Mouse (Mus musculus): ENCODE results near the gene Pkmyt1. TPM values are rescaled to one million over a fixed set of nuclear protein-coding genes. Genes with fewer than 3 reads are reported as not detected.

Gene Pkmyt1
- polyA plus RNA-seq, 1 experiment = 11.5 TPM

DNA sequence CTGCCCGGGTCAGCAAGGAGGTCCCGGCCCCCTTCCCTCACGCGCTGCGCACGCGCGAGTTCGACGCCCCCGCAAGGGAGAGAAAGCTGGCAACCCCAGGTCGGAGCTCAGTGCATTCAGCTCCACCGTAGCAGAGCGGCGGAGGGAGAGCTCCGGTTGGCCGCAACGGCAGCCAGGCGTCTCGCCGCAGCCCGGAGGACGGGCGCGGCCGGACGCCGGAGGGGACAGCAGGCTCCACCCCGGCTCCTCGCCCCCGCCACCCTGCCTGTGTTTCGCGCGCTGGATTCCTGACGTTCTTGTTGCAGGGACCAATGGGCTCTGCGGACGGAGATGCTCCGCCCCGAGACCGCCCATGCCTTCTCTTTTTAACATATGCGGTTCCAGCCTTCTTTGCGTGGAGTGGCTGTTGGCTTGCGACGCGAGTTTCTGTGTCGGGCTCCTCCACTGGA lies 14.0 kb downstream of the Pkmyt1 start:
- peak overlapping the region; percentile 37 for H3ac ChIP-seq (ENCODE audit: control insufficient read depth, insufficient read length)
- no peak for TF ChIP-seq MAX (IDR thresholded peaks at IDR 0.05; ENCODE audit: low read depth)
- TF ChIP-seq CEBPB (IDR thresholded peaks at IDR 0.05; ENCODE audit: insufficient read depth, poor library complexity, severe bottlenecking) = no peak
- TF ChIP-seq POLR2A (IDR thresholded peaks at IDR 0.05; ENCODE audit: insufficient read length, low read depth) = peak; percentile 84
- TF ChIP-seq REST (IDR thresholded peaks at IDR 0.05; ENCODE audit: insufficient read depth, insufficient read length) = no peak
- no peak for TF ChIP-seq TCF3 (IDR thresholded peaks at IDR 0.05; ENCODE audit: insufficient read length, low read depth)
- no peak for TF ChIP-seq TCF12 (IDR thresholded peaks at IDR 0.05; ENCODE audit: insufficient read depth, poor library complexity, severe bottlenecking)
- TF ChIP-seq MYOG (IDR thresholded peaks at IDR 0.05; ENCODE audit: control insufficient read depth in 1 of 3, insufficient read depth in 1 of 3, insufficient read length in 2 of 3, low read depth in 2 of 3) = peak in 1 of 3 experiments; percentile 17
- TF ChIP-seq USF1 (IDR thresholded peaks at IDR 0.05; ENCODE audit: low read depth) = no peak
- peak; percentile 72 for TF ChIP-seq E2F4 (IDR thresholded peaks at IDR 0.05; ENCODE audit: insufficient read depth)
- peak; percentile 58 for TF ChIP-seq POLR2AphosphoS2 (IDR thresholded peaks at IDR 0.05; ENCODE audit: insufficient read length, low read depth)
- peak in 1 of 3 experiments; percentile 12 for TF ChIP-seq MYOD1 (IDR thresholded peaks at IDR 0.05; ENCODE audit: control insufficient read depth in 1 of 3, insufficient read length in 2 of 3, low read depth in 2 of 3)
- TF ChIP-seq SRF (IDR thresholded peaks at IDR 0.05; ENCODE audit: control insufficient read depth, insufficient read length, low read depth) = peak; percentile 28
- peaks cover 30% of the 10 kb centered on the region for H3K27me3 ChIP-seq (ENCODE audit: control insufficient read depth, insufficient read depth, insufficient read length)
- no peaks in the 10 kb centered on the region for H3K36me3 ChIP-seq (ENCODE audit: control insufficient read depth, insufficient read depth)
- no peaks in the 10 kb centered on the region for H3K79me2 ChIP-seq (ENCODE audit: control insufficient read depth, insufficient read depth)
- H3K4me3 ChIP-seq = peak overlapping the region; percentile 35
- peak overlapping the region; percentile 94 for H3K4me2 ChIP-seq (ENCODE audit: low read depth)

DNA sequence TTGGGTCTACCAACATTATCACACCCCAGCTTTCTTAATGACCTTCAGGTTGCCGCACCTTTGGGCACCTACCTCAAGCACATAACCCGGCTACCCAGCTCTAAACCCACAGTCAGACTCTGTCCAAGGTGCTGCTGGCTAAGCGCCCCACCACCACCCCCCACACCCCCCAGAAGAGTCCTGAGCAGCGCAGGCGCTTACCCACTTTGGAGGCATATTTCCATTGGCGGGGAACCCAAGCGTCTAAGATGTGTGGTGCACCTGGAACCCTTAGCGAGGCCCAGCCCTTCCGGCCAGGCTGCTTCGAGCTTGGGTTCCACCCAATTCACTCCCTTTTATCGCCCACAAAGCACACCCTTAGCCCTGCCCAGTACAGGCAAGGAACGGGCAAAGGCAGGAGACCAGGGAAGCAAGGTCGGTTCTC lies 14.5 kb downstream of the Pkmyt1 start, which contains the start of gene Paqr4:
Gene Paqr4, minus strand, starts transcription at position 270 of the 424 bp plus-strand sequence.
- no peaks in the 10 kb centered on the region for H3K79me2 ChIP-seq (ENCODE audit: control insufficient read depth, insufficient read depth)
- H3K27me3 ChIP-seq (ENCODE audit: control insufficient read depth, insufficient read depth, insufficient read length) = peaks cover 35% of the 10 kb centered on the region
- peak within 1 kb of the TSS; percentile 35 for H3K4me3 ChIP-seq
- H3ac ChIP-seq (ENCODE audit: control insufficient read depth, insufficient read length) = peak within 1 kb of the TSS; percentile 37
- no peaks in the 10 kb centered on the region for H3K36me3 ChIP-seq (ENCODE audit: control insufficient read depth, insufficient read depth)
- TF ChIP-seq REST (IDR thresholded peaks at IDR 0.05; ENCODE audit: insufficient read depth, insufficient read length) (peak; percentile 44), E2F4 (IDR thresholded peaks at IDR 0.05; ENCODE audit: insufficient read depth) (no peak), POLR2A (IDR thresholded peaks at IDR 0.05; ENCODE audit: insufficient read length, low read depth) (no peak), SRF (IDR thresholded peaks at IDR 0.05; ENCODE audit: control insufficient read depth, insufficient read length, low read depth) (no peak), MYOG (IDR thresholded peaks at IDR 0.05; ENCODE audit: control insufficient read depth in 1 of 3, insufficient read depth in 1 of 3, insufficient read length in 2 of 3, low read depth in 2 of 3) (no peak)
- peak within 1 kb of the TSS; percentile 94 for H3K4me2 ChIP-seq (ENCODE audit: low read depth)

DNA sequence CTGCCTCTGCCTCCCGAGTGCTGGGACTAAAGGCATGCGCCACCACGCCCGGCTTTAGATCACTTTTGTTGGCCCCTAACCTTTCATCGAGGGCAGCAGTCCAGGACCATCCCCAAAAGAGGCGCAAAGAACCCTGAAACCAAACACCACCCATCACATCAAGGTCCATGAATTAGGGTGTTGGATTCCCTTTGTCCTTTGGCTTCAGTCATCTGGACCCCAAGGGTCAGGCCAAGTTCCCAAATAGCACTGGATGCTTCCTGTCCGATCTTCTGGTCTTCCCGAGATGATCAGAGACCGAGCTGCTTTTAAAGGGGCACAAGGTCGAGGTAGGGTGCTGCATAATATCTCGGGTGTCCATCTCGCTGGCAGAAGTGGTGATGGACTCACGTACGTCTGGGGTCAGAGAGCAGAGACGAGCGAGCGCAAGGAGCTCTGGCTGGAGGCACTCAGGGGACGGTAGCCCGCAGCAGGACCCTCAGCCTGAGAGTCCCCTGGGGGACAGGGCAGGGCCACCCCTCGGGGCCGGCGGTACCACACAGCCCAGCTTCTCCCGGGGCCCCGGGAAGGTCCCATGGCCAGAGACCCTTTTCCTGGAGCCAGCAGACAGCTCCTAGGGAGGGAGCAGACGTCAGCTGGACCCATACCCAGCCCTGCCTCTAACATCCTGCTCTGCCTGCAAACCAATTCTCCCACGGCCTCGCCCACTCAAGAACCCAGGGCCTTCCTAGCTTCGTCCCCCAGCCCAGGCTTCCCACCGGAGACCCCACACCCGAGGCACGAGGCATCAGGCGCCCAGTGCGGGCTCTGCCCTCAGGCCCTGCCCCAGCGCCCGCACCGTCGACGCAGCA lies 15.4 kb downstream of the Pkmyt1 start:
- Histone ChIP-seq H3K79me2 (ENCODE audit: control insufficient read depth, insufficient read depth) (no peaks in the 10 kb centered on the region), H3ac (ENCODE audit: control insufficient read depth, insufficient read length) (no peak overlapping the region), H3K27me3 (ENCODE audit: control insufficient read depth, insufficient read depth, insufficient read length) (peaks cover 38% of the 10 kb centered on the region), H3K4me3 (no peak overlapping the region), H3K4me2 (ENCODE audit: low read depth) (no peak overlapping the region), H3K36me3 (ENCODE audit: control insufficient read depth, insufficient read depth) (no peaks in the 10 kb centered on the region)
- TF ChIP-seq TCF12 (IDR thresholded peaks at IDR 0.05; ENCODE audit: insufficient read depth, poor library complexity, severe bottlenecking) = no peak
- no peak for TF ChIP-seq MYOD1 (IDR thresholded peaks at IDR 0.05; ENCODE audit: control insufficient read depth in 1 of 3, insufficient read length in 2 of 3, low read depth in 2 of 3)
- no peak for TF ChIP-seq MAX (IDR thresholded peaks at IDR 0.05; ENCODE audit: low read depth)
- TF ChIP-seq TCF3 (IDR thresholded peaks at IDR 0.05; ENCODE audit: insufficient read length, low read depth) = no peak
- no peak for TF ChIP-seq SRF (IDR thresholded peaks at IDR 0.05; ENCODE audit: control insufficient read depth, insufficient read length, low read depth)
- TF ChIP-seq USF1 (IDR thresholded peaks at IDR 0.05; ENCODE audit: low read depth) = no peak
- no peak for TF ChIP-seq POLR2A (IDR thresholded peaks at IDR 0.05; ENCODE audit: insufficient read length, low read depth)
- no peak for TF ChIP-seq REST (IDR thresholded peaks at IDR 0.05; ENCODE audit: insufficient read depth, insufficient read length)
- TF ChIP-seq POLR2AphosphoS2 (IDR thresholded peaks at IDR 0.05; ENCODE audit: insufficient read length, low read depth) = no peak
- no peak for TF ChIP-seq CEBPB (IDR thresholded peaks at IDR 0.05; ENCODE audit: insufficient read depth, poor library complexity, severe bottlenecking)
- TF ChIP-seq MYOG (IDR thresholded peaks at IDR 0.05; ENCODE audit: control insufficient read depth in 1 of 3, insufficient read depth in 1 of 3, insufficient read length in 2 of 3, low read depth in 2 of 3) = no peak
- TF ChIP-seq E2F4 (IDR thresholded peaks at IDR 0.05; ENCODE audit: insufficient read depth) = no peak

DNA sequence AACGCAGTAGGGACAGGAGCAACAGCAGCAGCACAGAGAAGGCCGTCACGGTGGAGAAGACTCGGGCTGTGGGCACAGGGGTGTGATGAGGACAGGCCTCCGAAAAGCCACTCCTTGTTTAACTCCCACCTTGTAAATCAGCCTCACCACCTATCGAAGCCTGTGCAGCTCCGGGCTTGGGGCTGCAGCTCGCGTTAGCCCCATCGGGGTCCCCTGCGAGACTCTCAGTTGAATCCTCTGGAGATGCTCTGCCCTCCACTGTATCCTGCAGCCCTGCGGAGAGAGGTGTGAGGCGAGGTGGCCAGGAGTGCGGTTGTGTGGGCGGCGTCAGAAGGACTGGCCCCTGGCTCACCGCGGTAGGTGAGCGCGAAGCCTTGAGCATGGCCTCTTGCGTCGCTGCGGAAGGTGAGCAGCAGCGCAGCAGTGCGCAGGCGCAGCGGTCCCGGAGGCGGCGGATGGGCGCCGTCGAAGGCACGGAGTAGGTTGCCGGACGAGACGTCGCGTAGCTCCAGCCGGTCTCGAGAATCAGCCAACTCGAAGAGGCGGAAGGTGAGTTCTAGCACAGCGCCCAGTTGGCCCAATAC lies 16.2 kb downstream of the Pkmyt1 start:
- H3K79me2 ChIP-seq (ENCODE audit: control insufficient read depth, insufficient read depth) = no peaks in the 10 kb centered on the region
- no peaks in the 10 kb centered on the region for H3K36me3 ChIP-seq (ENCODE audit: control insufficient read depth, insufficient read depth)
- H3ac ChIP-seq (ENCODE audit: control insufficient read depth, insufficient read length) = no peak overlapping the region
- H3K27me3 ChIP-seq (ENCODE audit: control insufficient read depth, insufficient read depth, insufficient read length) = peaks cover 38% of the 10 kb centered on the region
- H3K4me3 ChIP-seq = no peak overlapping the region
- no peak overlapping the region for H3K4me2 ChIP-seq (ENCODE audit: low read depth)
- no peak for TF ChIP-seq MYOD1 (IDR thresholded peaks at IDR 0.05; ENCODE audit: control insufficient read depth in 1 of 3, insufficient read length in 2 of 3, low read depth in 2 of 3)

Measured in myocyte (in vitro differentiated cells).